Mouse (Mus musculus): ENCODE results near the gene Dmrtb1. TPM values are rescaled to one million over a fixed set of nuclear protein-coding genes. Genes with fewer than 3 reads are reported as not detected.

Dmrtb1 gene
- polyA plus RNA-seq (2021), result not detected

- POLR2A ChIA-PET, result no interaction called here
- ATAC-seq, result no peak
- in situ Hi-C loops (cut with MboI; ENCODE audit: low pct_unique_long_range_greater_than_20kb), result no loop called here
- H3K27me3 ChIP-seq, result no peaks in the 10 kb centered on the region
- CTCF ChIA-PET, result interaction anchor here (0.7 kb wide), 1 partner anchor 314 kb away, joined by 3 read pairs; no protein-coding TSS in a partner anchor
- DNase-seq (ENCODE audit: low read depth, low spot score), result no peak
- TF ChIP-seq CTCF (IDR thresholded peaks at IDR 0.05), result no peak
Observed at GRCm38 (mm10) chr4:107684130-107684529, at the start of gene Dmrtb1. Gene Dmrtb1, minus strand, starts transcription at chr4:107684230.

- no peak for TF ChIP-seq CTCF (IDR thresholded peaks at IDR 0.05)
- ATAC-seq (no peak), DNase-seq (ENCODE audit: low read depth, low spot score) (no peak)
- ChIA-PET CTCF (interaction anchor here (1.0 to 1.8 kb wide), 2 partner anchors 15 to 18 kb away, joined by 3 to 6 read pairs; no protein-coding TSS in a partner anchor), POLR2A (no interaction called here)
- in situ Hi-C loops (cut with MboI; ENCODE audit: low pct_unique_long_range_greater_than_20kb), result no loop called here
- H3K27me3 ChIP-seq, result no peaks in the 10 kb centered on the region
Observed at GRCm38 (mm10) chr4:107733603-107734002, 49.6 kb upstream of the Dmrtb1 start.

DNA sequence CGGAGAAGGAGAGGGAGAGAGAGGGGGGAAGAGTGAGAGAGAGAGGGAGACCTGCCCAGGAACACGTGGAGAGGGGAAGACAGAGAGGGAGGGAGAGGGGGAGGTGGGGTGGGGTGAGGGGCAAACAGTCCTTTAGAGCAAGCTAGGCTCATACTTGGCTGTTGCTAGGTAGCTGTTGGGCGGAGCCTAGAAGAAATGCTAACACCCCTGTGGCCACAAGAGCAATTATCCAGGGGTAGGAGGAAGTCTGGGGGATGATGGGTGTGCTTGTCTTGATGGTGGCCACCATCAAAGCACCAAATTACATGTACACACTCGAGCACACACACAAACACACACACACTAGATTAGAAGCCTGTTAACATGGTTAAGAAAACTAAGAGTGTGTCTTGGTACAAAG, 48.6 kb upstream of the Dmrtb1 start:
- no peak for TF ChIP-seq CTCF (IDR thresholded peaks at IDR 0.05)
- no peaks in the 10 kb centered on the region for H3K27me3 ChIP-seq
- no peak for DNase-seq (ENCODE audit: low read depth, low spot score)
- ChIA-PET POLR2A (no interaction called here), CTCF (no interaction called here)
- in situ Hi-C loops (cut with MboI; ENCODE audit: low pct_unique_long_range_greater_than_20kb), result no loop called here
- no peak for ATAC-seq

GRCm38 (mm10) chr4:107732182-107732581, 48.2 kb upstream of the Dmrtb1 start:
- no peak for ATAC-seq

GRCm38 (mm10) chr4:107731088-107731465, 47.0 kb upstream of the Dmrtb1 start:
- no peak for ATAC-seq
- in situ Hi-C loops (cut with MboI; ENCODE audit: low pct_unique_long_range_greater_than_20kb), result no loop called here
- POLR2A ChIA-PET, result no interaction called here
- no peak for TF ChIP-seq CTCF (IDR thresholded peaks at IDR 0.05)
- no peaks in the 10 kb centered on the region for H3K27me3 ChIP-seq
- CTCF ChIA-PET, result no interaction called here
- no peak for DNase-seq (ENCODE audit: low read depth, low spot score)

More at GRCm38 (mm10) chr4:107732182-107732581, 48.2 kb upstream of the Dmrtb1 start:
- DNase-seq (ENCODE audit: low read depth, low spot score), result no peak
- ChIA-PET POLR2A (no interaction called here), CTCF (no interaction called here)
- H3K27me3 ChIP-seq, result no peaks in the 10 kb centered on the region
- in situ Hi-C loops (cut with MboI; ENCODE audit: low pct_unique_long_range_greater_than_20kb), result no loop called here
- no peak for TF ChIP-seq CTCF (IDR thresholded peaks at IDR 0.05)

GRCm38 (mm10) chr4:107730391-107731087, 46.5 kb upstream of the Dmrtb1 start:
- no peak for ATAC-seq
- DNase-seq (ENCODE audit: low read depth, low spot score), result no peak
- no peak for TF ChIP-seq CTCF (IDR thresholded peaks at IDR 0.05)
- ChIA-PET POLR2A (no interaction called here), CTCF (no interaction called here)
- H3K27me3 ChIP-seq, result no peaks in the 10 kb centered on the region
- in situ Hi-C loops (cut with MboI; ENCODE audit: low pct_unique_long_range_greater_than_20kb), result no loop called here

DNA sequence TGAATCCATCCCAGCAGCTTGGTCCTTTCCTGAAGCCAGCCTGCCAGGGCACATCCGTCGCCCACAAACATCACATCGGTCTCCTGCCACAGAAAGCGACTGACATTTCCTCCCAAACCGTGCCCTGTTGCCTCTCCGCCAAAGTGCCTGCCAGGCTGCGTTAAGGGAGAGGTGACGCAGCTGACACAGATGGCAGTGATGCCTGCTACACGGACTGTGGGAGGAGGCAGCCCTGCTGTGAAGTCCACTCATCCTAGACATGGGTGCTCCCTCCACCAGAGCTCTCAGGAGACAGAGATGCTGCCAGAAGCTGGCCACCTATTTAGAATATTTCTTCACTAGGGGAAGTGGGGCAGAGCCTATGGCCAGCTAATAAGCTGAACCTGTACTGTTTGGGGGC, 41.4 kb upstream of the Dmrtb1 start:
- POLR2A ChIA-PET, result no interaction called here
- in situ Hi-C loops (cut with MboI; ENCODE audit: low pct_unique_long_range_greater_than_20kb), result no loop called here
- CTCF ChIA-PET, result no interaction called here
- no peak for DNase-seq (ENCODE audit: low read depth, low spot score)
- H3K27me3 ChIP-seq, result no peaks in the 10 kb centered on the region
- no peak for TF ChIP-seq CTCF (IDR thresholded peaks at IDR 0.05)
- no peak for ATAC-seq

GRCm38 (mm10) chr4:107720043-107720830, 36.2 kb upstream of the Dmrtb1 start:
- in situ Hi-C loops (cut with MboI; ENCODE audit: low pct_unique_long_range_greater_than_20kb), result no loop called here
- ChIA-PET CTCF (interaction anchor here (1.6 to 3.1 kb wide), 2 partner anchors 17 to 19 kb away, joined by 5 to 10 read pairs; no protein-coding TSS in a partner anchor), POLR2A (no interaction called here)
- ATAC-seq, result no peak
- DNase-seq (ENCODE audit: low read depth, low spot score), result no peak
- no peak for TF ChIP-seq CTCF (IDR thresholded peaks at IDR 0.05)
- H3K27me3 ChIP-seq, result no peaks in the 10 kb centered on the region

- DNase-seq (ENCODE audit: low read depth, low spot score) (no peak), ATAC-seq (no peak)
- TF ChIP-seq CTCF (IDR thresholded peaks at IDR 0.05), result no peak
- H3K27me3 ChIP-seq, result no peaks in the 10 kb centered on the region
- POLR2A ChIA-PET, result no interaction called here
- CTCF ChIA-PET, result interaction anchor here (1.1 to 3.1 kb wide), 5 partner anchors 8 to 66 kb away, joined by 3 to 10 read pairs (median 5); no protein-coding TSS in a partner anchor
- in situ Hi-C loops (cut with MboI; ENCODE audit: low pct_unique_long_range_greater_than_20kb), result no loop called here
Observed at GRCm38 (mm10) chr4:107719161-107719560, 35.1 kb upstream of the Dmrtb1 start.

DNA sequence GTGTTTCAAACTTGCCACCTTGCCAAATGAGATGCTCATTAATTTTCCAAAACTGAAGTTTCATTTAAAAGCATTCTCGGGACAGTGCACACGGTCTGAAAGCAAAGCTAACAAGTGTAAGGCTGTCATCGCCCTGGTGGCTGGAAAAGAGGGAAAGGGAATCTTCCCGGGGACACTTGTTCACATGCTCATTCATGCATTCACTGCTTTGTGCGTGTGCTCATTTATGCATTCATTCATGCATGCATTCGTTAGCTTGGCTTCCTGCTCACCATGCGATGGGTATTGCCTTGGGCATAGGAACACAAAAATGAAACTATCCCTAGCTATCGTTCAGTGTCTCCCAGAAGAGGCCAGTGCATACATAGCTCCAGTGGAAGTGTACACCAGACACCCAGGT, 34.7 kb upstream of the Dmrtb1 start:
- POLR2A ChIA-PET, result no interaction called here
- no peak for ATAC-seq
- no peak for DNase-seq (ENCODE audit: low read depth, low spot score)
- H3K27me3 ChIP-seq, result no peaks in the 10 kb centered on the region
- in situ Hi-C loops (cut with MboI; ENCODE audit: low pct_unique_long_range_greater_than_20kb), result no loop called here
- CTCF ChIA-PET, result interaction anchor here (1.1 to 3.1 kb wide), 5 partner anchors 9 to 66 kb away, joined by 3 to 10 read pairs (median 5); no protein-coding TSS in a partner anchor
- no peak for TF ChIP-seq CTCF (IDR thresholded peaks at IDR 0.05)

DNA sequence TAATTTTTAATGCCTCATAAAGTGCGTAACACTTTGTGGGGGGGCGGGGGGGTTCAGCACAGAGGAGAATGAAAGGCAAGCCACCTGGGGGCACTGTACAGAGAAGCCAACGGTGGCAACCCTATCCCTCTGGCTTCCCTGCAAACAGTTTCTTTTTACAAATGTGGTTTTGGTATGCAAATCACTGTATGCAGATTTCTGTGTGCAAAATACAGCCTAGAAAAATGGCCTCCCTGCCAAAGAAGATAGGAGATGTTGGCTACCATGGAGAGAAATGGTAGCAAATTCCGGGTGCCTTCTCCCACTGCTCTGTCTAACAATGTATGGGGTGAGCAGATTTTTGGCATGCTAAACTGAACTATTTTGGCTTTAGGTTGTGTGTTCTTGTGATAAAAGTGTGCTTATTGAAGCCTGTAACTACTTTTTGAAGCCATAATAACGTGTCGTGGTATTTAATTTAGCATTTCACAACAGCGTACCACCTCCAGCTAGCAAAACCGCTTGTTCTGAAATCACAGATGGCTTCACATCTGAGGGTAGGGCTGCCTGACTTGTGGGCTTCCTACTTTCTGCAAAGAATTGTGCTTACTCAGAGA, 33.8 kb upstream of the Dmrtb1 start:
- H3K27me3 ChIP-seq, result no peaks in the 10 kb centered on the region
- no peak for DNase-seq (ENCODE audit: low read depth, low spot score)
- in situ Hi-C loops (cut with MboI; ENCODE audit: low pct_unique_long_range_greater_than_20kb), result no loop called here
- peak; percentile 8 for TF ChIP-seq CTCF (IDR thresholded peaks at IDR 0.05)
- ATAC-seq, result no peak
- ChIA-PET CTCF (interaction anchor here (1.3 kb wide), 1 partner anchor 17 kb away, joined by 6 read pairs; no protein-coding TSS in a partner anchor), POLR2A (no interaction called here)
